Mouse (Mus musculus) heart, embryonic 10.5 days (tissue): Measurements from ENCODE around the gene Sema5a. TPM values are rescaled to one million over a fixed set of nuclear protein-coding genes. Genes with fewer than 3 reads are reported as not detected.

ENCODE experiments used
- DNase-seq: peaks from one replicate; pipeline ENCODE4 v3.0.0-alpha.2; 2017; ENCODE audit warnings: low spot score
- H3K27ac ChIP-seq: fragments of 300-500 bp; sonication (generic); 2 replicates; pipeline ENCODE4 v1.5.1; 2016; ENCODE audit warnings: mild to moderate bottlenecking
- H3K27me3 ChIP-seq: fragments of 300-500 bp; sonication (generic); 2 replicates; pipeline ENCODE4 v1.6.1; 2016; ENCODE audit warnings: mild to moderate bottlenecking; ENCODE audit not compliant: poor library complexity, insufficient read depth, severe bottlenecking
- H3K36me3 ChIP-seq: fragments of 300-500 bp; sonication (generic); 2 replicates; pipeline ENCODE4 v1.6.1; 2016; ENCODE audit warnings: mild to moderate bottlenecking, moderate library complexity
- H3K4me1 ChIP-seq: fragments of 300-500 bp; sonication (generic); 2 replicates; pipeline ENCODE4 v1.6.1; 2016; ENCODE audit warnings: mild to moderate bottlenecking
- H3K4me3 ChIP-seq: fragments of 300-500 bp; sonication (generic); 2 replicates; pipeline ENCODE4 v1.5.1; 2016; ENCODE audit warnings: mild to moderate bottlenecking, moderate library complexity
- H3K9me3 ChIP-seq: fragments of 300-500 bp; sonication (generic); 2 replicates; pipeline ENCODE4 v1.6.1; 2016; ENCODE audit warnings: mild to moderate bottlenecking, moderate library complexity
- WGBS: fragments of 180-500 bp; shearing (Covaris S2); methylation state at CpG from one replicate; pipeline ENCODE4 v1.1.7; 2016; 5-methylcytosine and 5-hydroxymethylcytosine counted together
- polyA plus RNA-seq: library from polyadenylated mRNA; unstranded; fragments of >200 nt; fragmentation: Nextera tagmentation; extraction: Ambion mirVana; gene quantifications from 2 replicates; pipeline ENCODE4 v1.2.1, GENCODE M21; 2016

Gene Sema5a
- polyA plus RNA-seq, 1 experiment from 2014 or later: 6.9 TPM

DNA sequence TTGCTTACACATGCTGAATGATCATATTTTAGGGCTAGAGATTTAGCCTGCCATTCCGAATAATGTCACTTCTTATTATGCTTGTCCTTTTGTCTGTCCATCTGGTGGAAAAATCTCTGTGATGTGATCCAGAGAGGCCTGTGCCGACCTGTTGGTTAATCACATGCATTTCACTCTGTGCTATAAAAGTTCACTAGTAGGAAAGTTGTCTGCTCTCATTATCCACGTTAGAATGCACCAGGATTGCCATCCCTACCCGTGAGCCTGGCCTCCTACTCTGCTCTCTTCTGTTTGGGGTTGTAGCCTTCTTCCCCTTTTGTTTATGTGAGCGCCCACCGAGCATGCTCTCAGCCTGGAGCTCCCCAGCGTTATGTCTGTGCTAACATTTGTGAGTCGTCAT is 108.4 kb downstream of the Sema5a start:
- no peaks in the 10 kb centered on the region for H3K36me3 ChIP-seq
- no peaks in the 10 kb centered on the region for H3K27me3 ChIP-seq
- 0 out of 2 replicates have a peak, but pooled peaks cover 6% of the 10 kb centered on the region for H3K4me1 ChIP-seq
- H3K4me3 ChIP-seq: no peak overlapping the region
- DNase-seq: no peak
- no peak overlapping the region for H3K27ac ChIP-seq
- no peaks in the 10 kb centered on the region for H3K9me3 ChIP-seq
- 76% methylated on average over 8 of the region's 8 CpGs for WGBS

DNA sequence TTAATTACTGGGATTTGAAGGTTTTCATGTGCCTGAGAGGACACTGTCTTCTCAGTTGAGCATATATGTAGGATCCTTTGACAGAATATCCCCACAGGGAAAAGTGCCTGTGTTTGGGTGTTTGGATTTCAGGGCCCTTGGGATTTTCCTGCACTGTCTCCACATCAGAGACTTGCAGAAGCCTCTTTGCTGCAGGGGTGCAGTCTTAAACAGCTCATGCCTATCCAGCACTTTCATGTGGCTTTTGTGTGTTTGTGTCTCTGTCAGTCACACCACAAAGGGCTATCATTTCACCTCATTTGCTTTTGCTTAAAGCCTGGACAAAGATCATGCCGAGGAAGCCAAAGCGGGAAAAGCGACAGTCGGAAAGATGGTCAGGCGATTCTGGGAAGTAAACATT is 108.9 kb downstream of the Sema5a start:
- Histone ChIP-seq H3K36me3 (no peaks in the 10 kb centered on the region), H3K27ac (no peak overlapping the region), H3K4me1 (0 out of 2 replicates have a peak, but pooled peaks cover 6% of the 10 kb centered on the region), H3K4me3 (no peak overlapping the region), H3K9me3 (no peaks in the 10 kb centered on the region), H3K27me3 (no peaks in the 10 kb centered on the region)
- DNase-seq: no peak
- WGBS: 90% methylated on average over 5 of the region's 5 CpGs

DNA sequence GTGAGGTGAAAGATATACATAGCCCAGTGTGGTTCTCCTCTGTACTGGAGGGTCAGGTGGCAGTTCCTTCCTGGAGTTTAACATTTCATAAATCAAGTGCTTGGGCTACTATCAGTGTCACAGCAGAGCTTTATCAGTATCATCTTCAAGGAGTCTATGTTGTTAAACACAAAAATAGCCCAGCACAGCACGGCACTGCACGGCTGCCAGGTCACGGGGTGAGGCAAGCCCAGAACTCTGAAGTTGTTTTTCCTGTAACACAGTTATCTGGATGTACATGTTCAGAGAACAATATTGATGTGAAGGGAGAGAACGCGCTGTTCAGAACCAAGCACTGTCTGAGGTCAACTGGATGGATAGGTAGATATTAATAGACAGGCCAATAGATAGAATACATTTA is 112.2 kb downstream of the Sema5a start:
- Histone ChIP-seq H3K4me3 (no peak overlapping the region), H3K27ac (no peak overlapping the region), H3K36me3 (no peaks in the 10 kb centered on the region), H3K27me3 (no peaks in the 10 kb centered on the region), H3K4me1 (0 out of 2 replicates have a peak, but pooled peaks cover 6% of the 10 kb centered on the region), H3K9me3 (no peaks in the 10 kb centered on the region)
- no peak for DNase-seq
- WGBS: 75% methylated on average over 5 of the region's 5 CpGs

DNA sequence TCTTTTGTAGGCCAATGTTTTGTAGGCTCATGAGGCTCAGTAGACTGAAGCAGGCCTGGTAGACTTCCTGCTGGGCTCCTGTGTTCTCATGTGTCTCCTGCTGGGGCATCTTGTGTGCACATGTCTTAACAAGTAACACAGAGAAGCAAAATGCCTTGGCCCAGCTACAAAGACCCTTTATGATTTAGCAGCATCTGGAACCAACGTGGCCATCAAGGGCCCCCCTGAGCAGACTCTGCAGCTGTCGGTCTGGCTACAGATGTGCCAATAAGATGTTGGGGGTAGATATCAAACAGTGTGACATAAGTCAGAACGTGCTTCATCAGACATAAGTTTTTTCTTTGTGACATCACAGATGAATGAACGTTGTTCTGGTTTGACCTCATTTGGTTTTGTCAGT is 123.2 kb downstream of the Sema5a start:
- Histone ChIP-seq H3K9me3 (no peaks in the 10 kb centered on the region), H3K27me3 (no peaks in the 10 kb centered on the region), H3K4me1 (no peaks in the 10 kb centered on the region), H3K36me3 (no peaks in the 10 kb centered on the region), H3K4me3 (no peak overlapping the region), H3K27ac (no peak overlapping the region)
- no peak for DNase-seq
- WGBS: 88% methylated on average over 4 of the region's 4 CpGs

DNA sequence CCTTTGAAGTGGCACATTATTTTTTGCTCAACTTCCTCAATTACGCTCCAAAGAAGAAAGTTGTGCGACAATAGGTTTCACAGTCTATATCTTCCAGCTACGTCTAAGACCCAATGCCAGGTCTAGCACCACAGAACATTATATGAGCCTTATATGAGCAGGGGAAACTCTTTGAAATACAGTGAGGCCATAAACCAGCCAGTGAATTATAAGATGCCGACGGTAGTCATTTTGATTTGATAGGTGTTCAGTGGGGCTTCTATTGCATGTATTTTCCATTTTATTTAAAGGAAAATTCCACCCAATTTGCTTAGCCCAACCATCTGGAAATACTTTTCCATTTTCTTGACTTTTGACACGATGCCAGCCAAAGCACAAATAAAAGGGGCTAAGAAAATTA is 126.3 kb downstream of the Sema5a start:
- H3K27me3 ChIP-seq: no peaks in the 10 kb centered on the region
- DNase-seq: no peak
- no peaks in the 10 kb centered on the region for H3K9me3 ChIP-seq
- H3K4me1 ChIP-seq: no peaks in the 10 kb centered on the region
- WGBS: 88% methylated on average over 6 of the region's 6 CpGs
- H3K4me3 ChIP-seq: no peak overlapping the region
- H3K27ac ChIP-seq: no peak overlapping the region
- H3K36me3 ChIP-seq: no peaks in the 10 kb centered on the region

DNA sequence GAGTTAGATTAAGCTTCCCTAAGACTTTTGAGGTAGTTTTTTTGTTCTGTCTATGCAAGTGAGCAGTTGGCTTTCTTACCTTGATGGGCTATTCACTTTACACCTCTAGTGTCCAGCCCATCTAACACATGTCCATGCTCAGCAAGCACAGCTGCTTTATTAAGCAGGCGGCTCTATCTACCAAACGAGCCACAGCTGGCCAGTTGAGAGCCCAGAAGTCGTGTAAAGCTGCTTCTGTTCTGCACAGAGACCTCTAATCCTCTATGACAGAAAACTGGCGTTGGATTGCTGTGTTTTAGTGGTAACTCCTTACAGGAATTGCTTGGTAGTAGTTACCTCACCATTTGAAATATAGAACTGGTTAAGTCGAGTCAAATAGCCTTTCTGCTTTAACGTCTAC is 126.8 kb downstream of the Sema5a start:
- H3K4me1 ChIP-seq: no peaks in the 10 kb centered on the region
- no peak overlapping the region for H3K27ac ChIP-seq
- no peak for DNase-seq
- H3K9me3 ChIP-seq: no peaks in the 10 kb centered on the region
- no peak overlapping the region for H3K4me3 ChIP-seq
- 75% methylated on average over 6 of the region's 6 CpGs for WGBS
- no peaks in the 10 kb centered on the region for H3K36me3 ChIP-seq
- no peaks in the 10 kb centered on the region for H3K27me3 ChIP-seq

DNA sequence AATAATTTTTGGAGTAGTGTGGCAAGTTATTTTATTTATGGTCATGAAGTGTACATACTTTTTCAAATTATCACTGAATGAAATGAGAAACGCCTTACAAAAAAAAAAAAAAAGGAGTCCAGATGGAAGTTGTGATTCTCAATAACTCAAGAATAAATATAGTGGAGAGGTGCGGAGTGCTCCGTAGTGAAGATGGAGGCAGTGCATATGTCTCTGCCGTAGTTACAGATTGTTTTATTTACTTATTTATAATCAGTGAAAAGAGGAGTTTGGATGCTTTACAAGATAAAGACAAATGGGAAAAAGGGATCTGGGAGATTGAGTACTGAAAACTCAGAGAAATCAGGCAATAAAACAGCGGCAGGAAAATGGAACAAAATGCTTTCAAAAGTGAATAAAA is 131.7 kb downstream of the Sema5a start:
- H3K4me1 ChIP-seq: no peaks in the 10 kb centered on the region
- H3K27ac ChIP-seq: no peak overlapping the region
- H3K9me3 ChIP-seq: no peaks in the 10 kb centered on the region
- no peaks in the 10 kb centered on the region for H3K27me3 ChIP-seq
- no peaks in the 10 kb centered on the region for H3K36me3 ChIP-seq
- 87% methylated on average over 5 of the region's 5 CpGs for WGBS
- DNase-seq: no peak
- H3K4me3 ChIP-seq: no peak overlapping the region

DNA sequence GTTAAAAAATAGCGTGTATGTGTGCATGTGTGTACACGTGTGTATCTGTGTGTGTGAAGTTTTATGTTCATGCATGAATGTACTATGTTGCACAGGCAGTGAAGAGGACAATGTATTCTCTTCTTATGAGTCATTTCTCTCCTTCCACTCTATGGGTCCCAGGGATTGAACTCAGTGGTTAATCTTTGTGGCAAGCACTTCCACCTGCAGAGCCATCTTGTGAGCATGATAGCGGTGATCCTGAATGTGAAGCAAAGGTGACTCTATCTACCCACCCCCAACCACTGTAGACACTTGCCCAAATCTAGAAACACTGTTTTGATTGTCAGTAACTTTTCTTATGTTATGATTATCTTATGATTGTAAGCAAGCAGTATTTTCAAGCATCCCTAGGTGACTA is 133.2 kb downstream of the Sema5a start:
- H3K4me1 ChIP-seq: no peaks in the 10 kb centered on the region
- no peaks in the 10 kb centered on the region for H3K27me3 ChIP-seq
- no peaks in the 10 kb centered on the region for H3K36me3 ChIP-seq
- 92% methylated on average over 3 of the region's 3 CpGs for WGBS
- H3K9me3 ChIP-seq: no peaks in the 10 kb centered on the region
- no peak overlapping the region for H3K27ac ChIP-seq
- H3K4me3 ChIP-seq: no peak overlapping the region
- no peak for DNase-seq

DNA sequence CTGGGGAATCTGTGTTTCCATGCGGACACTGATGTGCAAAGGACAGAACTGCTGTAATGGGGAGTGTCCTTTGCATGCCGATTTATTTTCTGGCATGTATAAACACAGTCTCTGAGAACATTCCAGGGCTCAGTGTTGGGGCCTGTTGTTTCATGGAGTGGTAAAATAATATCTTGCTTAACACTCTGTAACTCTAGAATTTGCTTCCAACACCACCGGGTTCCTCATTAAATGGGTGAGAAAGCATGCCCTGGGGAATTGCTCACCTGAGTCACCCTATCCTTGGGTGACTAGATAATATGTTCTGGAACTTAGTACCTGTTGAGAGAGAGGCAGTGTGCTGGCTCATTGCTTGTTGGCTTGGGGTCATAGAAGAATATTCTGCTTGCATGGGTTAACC is 135.7 kb downstream of the Sema5a start:
- 85% methylated on average over 3 of the region's 3 CpGs for WGBS
- H3K36me3 ChIP-seq: no peaks in the 10 kb centered on the region
- H3K4me1 ChIP-seq: no peaks in the 10 kb centered on the region
- no peaks in the 10 kb centered on the region for H3K27me3 ChIP-seq
- no peak overlapping the region for H3K4me3 ChIP-seq
- H3K27ac ChIP-seq: no peak overlapping the region
- H3K9me3 ChIP-seq: no peaks in the 10 kb centered on the region
- DNase-seq: no peak

DNA sequence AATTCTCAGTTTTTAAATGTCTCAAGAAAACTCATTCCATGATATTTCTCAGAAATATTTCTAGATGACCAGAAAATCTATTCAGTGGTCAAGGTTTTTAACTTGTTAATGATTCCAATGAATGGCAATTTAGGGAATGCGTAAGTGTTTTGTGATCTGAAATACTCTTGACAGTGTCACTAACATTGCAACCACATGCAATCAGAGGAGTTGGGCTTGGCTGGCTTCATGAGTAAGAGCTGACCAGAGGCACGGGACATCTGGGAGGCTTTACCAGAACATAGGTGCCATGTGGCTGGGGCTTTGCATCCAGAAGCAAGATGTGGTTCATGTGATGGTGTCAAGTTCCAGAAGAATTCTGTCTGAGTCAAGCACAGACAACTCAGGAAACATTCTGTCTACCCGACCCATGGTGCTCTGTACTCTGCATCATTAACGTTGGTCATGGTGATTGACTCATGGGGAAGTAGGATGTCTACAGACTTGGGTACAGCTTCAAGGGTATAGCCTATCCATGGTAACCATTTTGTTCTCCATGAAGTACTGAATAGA is 138.4 kb downstream of the Sema5a start:
- H3K36me3 ChIP-seq: no peaks in the 10 kb centered on the region
- 90% methylated on average over 4 of the region's 4 CpGs for WGBS

DNA sequence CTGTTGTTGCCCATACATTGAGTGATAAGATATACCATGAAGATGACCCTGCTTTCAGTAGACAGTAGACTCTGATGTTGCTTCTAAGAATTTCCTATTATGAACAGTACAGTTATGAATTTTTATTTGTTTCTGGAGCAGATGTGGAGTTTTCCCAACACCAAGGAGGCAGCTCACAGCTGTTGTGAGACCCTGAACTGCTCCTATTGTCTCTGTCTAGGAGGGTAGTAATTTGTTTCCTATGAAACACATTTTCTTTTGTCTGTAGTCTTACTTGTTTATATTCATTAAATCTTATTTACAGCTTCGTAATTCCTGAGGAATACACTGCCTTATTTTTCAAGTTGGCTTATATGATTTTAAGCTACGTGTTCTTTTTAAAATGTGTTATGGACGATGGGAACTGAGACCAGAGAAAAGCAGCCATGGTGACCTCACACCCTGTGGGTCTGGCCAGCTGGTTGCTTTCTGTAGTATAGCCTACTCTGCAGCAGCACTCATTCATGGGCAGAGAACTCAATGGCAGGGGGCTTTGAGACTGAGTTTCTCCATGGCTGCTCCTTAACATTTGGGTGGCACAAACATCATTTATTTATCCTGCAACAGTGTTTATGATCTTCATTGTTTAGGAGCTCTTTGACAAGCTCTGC is 151.8 kb downstream of the Sema5a start:
- Histone ChIP-seq H3K36me3 (no peaks in the 10 kb centered on the region), H3K4me3 (no peak overlapping the region), H3K27ac (no peak overlapping the region), H3K4me1 (no peaks in the 10 kb centered on the region), H3K9me3 (no peaks in the 10 kb centered on the region), H3K27me3 (no peaks in the 10 kb centered on the region)
- no peak for DNase-seq
- 82% methylated on average over 3 of the region's 3 CpGs for WGBS

More for the DNA sequence above, 138.4 kb downstream of the Sema5a start:
- Histone ChIP-seq H3K4me1 (no peaks in the 10 kb centered on the region), H3K4me3 (no peak overlapping the region), H3K9me3 (no peaks in the 10 kb centered on the region), H3K27ac (no peak overlapping the region), H3K27me3 (no peaks in the 10 kb centered on the region)
- no peak for DNase-seq

DNA sequence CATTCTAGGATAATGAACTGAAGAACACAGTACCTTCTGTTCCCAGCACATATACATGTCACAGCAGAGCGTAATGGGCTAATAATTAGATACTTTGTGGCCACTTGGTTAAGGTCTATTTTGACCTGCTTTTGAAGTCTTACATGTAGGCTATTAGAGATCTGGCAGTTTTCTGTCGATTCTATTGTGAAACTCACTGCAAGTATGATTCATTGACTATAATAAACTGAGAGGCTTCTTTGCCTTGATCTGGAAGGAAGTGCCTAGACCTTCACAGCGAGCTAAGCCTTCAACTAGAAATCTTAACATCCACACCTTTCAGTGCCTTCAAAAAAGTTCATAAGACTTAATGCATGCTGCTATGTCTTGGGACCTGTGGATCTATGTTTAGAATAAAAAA is 152.5 kb downstream of the Sema5a start:
- WGBS: 81% methylated on average over 3 of the region's 3 CpGs
- no peaks in the 10 kb centered on the region for H3K27me3 ChIP-seq

DNA sequence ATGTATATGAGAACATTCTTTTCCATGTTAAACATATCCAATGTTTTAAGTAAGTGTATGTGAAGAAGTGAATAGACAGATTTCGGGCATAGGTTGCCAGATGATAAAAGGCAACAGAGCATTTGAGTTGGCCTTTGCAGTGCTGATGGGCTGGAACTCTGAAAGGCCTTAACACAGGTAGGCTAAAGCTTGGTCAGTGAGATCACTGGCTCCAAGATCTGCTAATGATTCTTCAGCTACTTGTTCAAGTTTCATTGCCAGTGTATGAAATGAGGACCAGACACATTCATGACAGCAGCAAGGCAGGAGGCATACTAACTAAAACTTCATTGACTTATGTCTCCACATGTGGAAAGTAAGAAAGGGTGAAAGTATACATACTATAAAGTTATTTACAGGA is 154.1 kb downstream of the Sema5a start:
- no peak for DNase-seq
- no peak overlapping the region for H3K27ac ChIP-seq
- H3K9me3 ChIP-seq: no peaks in the 10 kb centered on the region
- H3K4me3 ChIP-seq: no peak overlapping the region
- no peaks in the 10 kb centered on the region for H3K27me3 ChIP-seq
- H3K36me3 ChIP-seq: no peaks in the 10 kb centered on the region
- WGBS: 86% methylated on average over 1 of the region's 1 CpGs
- H3K4me1 ChIP-seq: no peaks in the 10 kb centered on the region

More for the DNA sequence above, 152.5 kb downstream of the Sema5a start:
- Histone ChIP-seq H3K36me3 (no peaks in the 10 kb centered on the region), H3K4me3 (no peak overlapping the region), H3K27ac (no peak overlapping the region), H3K9me3 (no peaks in the 10 kb centered on the region), H3K4me1 (no peaks in the 10 kb centered on the region)
- no peak for DNase-seq
